Mouse (Mus musculus) heart, embryonic 10.5 days (tissue): ENCODE data around the gene Doc2a. TPM values are rescaled to one million over a fixed set of nuclear protein-coding genes. Genes with fewer than 3 reads are reported as not detected.
"Not testable (repeated sequence)": the region's sequence is repeated elsewhere in the genome, so short reads cannot be mapped to it uniquely, and the experiment has no call there.

Source experiments
- DNase-seq: peaks from one replicate; pipeline ENCODE4 v3.0.0-alpha.2; 2017; ENCODE audit warnings: low spot score
- H3K27ac ChIP-seq: fragments of 300-500 bp; sonication (generic); 2 replicates; pipeline ENCODE4 v1.5.1; 2016; ENCODE audit warnings: mild to moderate bottlenecking
- H3K27me3 ChIP-seq: fragments of 300-500 bp; sonication (generic); 2 replicates; pipeline ENCODE4 v1.6.1; 2016; ENCODE audit warnings: mild to moderate bottlenecking; ENCODE audit not compliant: poor library complexity, insufficient read depth, severe bottlenecking
- H3K36me3 ChIP-seq: fragments of 300-500 bp; sonication (generic); 2 replicates; pipeline ENCODE4 v1.6.1; 2016; ENCODE audit warnings: mild to moderate bottlenecking, moderate library complexity
- H3K4me1 ChIP-seq: fragments of 300-500 bp; sonication (generic); 2 replicates; pipeline ENCODE4 v1.6.1; 2016; ENCODE audit warnings: mild to moderate bottlenecking
- H3K4me3 ChIP-seq: fragments of 300-500 bp; sonication (generic); 2 replicates; pipeline ENCODE4 v1.5.1; 2016; ENCODE audit warnings: mild to moderate bottlenecking, moderate library complexity
- H3K9me3 ChIP-seq: fragments of 300-500 bp; sonication (generic); 2 replicates; pipeline ENCODE4 v1.6.1; 2016; ENCODE audit warnings: mild to moderate bottlenecking, moderate library complexity
- WGBS: fragments of 180-500 bp; shearing (Covaris S2); methylation state at CpG from one replicate; pipeline ENCODE4 v1.1.7; 2016; 5-methylcytosine and 5-hydroxymethylcytosine counted together
- polyA plus RNA-seq: library from polyadenylated mRNA; unstranded; fragments of >200 nt; fragmentation: Nextera tagmentation; extraction: Ambion mirVana; gene quantifications from 2 replicates; pipeline ENCODE4 v1.2.1, GENCODE M21; 2016

Gene Doc2a
- polyA plus RNA-seq, 1 experiment from 2014 or later, result 0.64 TPM

DNA sequence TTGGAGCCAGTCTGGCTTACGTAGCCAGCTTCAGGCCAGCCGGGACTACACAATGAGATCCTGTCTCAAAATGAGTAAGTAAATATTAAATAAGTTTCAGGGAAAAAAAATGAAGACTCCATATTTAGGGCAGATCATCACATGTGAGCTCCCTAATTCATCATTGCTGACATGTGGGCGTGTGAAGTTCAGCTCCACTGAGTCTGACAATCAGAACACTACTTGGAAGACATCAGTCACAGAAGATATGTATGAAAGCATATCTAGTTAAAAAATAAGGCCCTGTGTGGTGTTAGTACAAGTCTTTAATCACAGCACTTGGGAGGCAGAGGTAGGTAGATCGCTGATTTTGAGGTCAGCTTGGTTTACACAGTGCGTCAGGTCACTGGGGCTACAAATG lies 40.1 kb downstream of the Doc2a start:
- DNase-seq, result no peak
- 89% methylated on average over 5 of the region's 5 CpGs for WGBS
- H3K27me3 ChIP-seq, result no peaks in the 10 kb centered on the region
- H3K4me3 ChIP-seq, result no peak overlapping the region
- H3K9me3 ChIP-seq, result no peaks in the 10 kb centered on the region
- H3K4me1 ChIP-seq, result peaks cover 21% of the 10 kb centered on the region
- H3K27ac ChIP-seq, result no peak overlapping the region
- peaks cover 17% of the 10 kb centered on the region for H3K36me3 ChIP-seq

DNA sequence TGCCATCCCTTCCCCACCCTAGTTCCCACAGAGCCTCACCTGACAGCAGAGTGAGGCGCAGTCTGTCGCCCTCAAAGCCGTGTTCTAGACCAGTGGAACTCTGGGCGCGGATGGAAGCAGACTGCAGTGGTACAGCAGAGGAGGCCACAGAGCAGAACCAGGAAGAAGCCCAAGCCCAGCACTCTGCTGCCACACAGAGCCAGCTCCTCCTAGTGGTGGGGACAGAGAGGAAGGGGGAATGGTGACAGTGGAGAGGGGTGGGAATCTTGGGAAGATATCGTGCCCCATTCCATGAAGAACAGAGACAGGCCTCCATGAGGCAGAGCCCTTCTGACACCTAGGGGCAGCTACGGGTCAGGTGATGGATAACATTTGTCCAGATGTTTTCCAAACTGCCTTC lies 41.6 kb downstream of the Doc2a start:
- Histone ChIP-seq H3K9me3 (no peaks in the 10 kb centered on the region), H3K27me3 (no peaks in the 10 kb centered on the region), H3K36me3 (peaks cover 17% of the 10 kb centered on the region), H3K4me3 (peak overlapping the region; percentile 3; the same call in 1 of the 2 replicates), H3K27ac (no peak overlapping the region), H3K4me1 (0 out of 2 replicates have a peak, but pooled peaks cover 6% of the 10 kb centered on the region)
- 39% methylated on average over 7 of the region's 7 CpGs for WGBS
- DNase-seq, result no peak

DNA sequence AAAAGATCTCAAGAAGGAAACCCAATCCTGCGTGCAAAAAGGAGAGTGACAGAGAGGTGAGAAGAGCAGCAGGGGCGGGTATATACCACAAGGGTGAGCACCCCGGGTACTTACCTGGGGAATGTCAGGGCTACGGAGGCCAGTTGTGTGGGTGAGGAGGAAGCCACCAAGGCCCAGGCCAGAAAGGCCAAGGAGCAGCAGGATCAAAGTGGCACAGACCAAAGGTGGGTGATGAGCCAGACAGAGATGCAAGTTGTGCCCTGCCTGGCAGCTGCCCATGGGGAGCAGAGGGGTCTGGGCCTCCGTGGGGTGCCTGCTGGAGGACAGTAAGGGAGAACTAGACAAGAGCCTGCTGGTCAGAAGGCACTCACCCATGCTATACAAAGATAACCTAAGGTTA lies 49.7 kb downstream of the Doc2a start:
- WGBS, result 86% methylated on average over 5 of the region's 5 CpGs
- Histone ChIP-seq H3K36me3 (0 out of 2 replicates have a peak, but pooled peaks cover under 1% of the 10 kb centered on the region), H3K27ac (0 out of 2 replicates have a peak overlapping the region, but pooled peaks have one; percentile 26), H3K27me3 (no peaks in the 10 kb centered on the region), H3K9me3 (no peaks in the 10 kb centered on the region), H3K4me1 (peaks cover 17% of the 10 kb centered on the region), H3K4me3 (no peak overlapping the region)
- no peak for DNase-seq

DNA sequence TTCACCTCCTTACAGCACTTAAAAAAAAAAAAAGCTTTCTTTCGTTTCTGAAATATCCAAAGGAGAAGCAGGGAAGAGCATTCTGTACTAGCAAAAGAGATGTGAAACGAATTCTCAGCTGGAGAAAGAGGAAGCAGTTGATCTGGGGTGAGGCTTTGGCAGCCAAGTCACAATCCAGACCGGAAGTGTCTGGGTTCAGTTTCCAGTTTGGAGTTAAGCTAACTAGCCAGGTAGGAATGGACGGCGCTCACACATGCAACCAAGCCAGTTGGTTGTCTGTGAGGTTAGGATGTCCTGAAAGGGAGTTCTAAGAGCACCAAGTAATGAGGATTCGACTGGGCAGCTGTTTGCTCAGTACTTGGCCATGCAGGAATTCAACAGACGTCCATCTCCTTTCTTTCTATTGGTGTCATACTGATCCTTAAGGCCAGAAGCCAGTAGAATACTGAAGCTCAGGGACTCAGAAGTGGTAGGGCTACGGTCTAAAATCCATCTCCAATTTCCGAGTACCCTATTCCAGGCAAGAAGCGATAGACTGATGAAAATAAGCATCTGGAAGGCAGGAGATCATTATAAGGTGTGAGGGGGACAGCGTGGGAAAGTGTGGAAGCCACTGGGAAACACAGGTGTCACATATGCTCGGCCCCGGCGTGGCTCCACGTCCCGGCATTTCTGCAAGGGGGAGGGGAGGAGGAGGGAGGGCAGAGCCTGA lies 50.3 kb downstream of the Doc2a start:
- Histone ChIP-seq H3K4me3 (peak overlapping the region; percentile 71), H3K36me3 (no peaks in the 10 kb centered on the region), H3K9me3 (no peaks in the 10 kb centered on the region), H3K27ac (peak overlapping the region; percentile 92), H3K4me1 (peaks cover 17% of the 10 kb centered on the region), H3K27me3 (no peaks in the 10 kb centered on the region)
- no peak for DNase-seq
- 24% methylated on average over 16 of the region's 16 CpGs for WGBS

DNA sequence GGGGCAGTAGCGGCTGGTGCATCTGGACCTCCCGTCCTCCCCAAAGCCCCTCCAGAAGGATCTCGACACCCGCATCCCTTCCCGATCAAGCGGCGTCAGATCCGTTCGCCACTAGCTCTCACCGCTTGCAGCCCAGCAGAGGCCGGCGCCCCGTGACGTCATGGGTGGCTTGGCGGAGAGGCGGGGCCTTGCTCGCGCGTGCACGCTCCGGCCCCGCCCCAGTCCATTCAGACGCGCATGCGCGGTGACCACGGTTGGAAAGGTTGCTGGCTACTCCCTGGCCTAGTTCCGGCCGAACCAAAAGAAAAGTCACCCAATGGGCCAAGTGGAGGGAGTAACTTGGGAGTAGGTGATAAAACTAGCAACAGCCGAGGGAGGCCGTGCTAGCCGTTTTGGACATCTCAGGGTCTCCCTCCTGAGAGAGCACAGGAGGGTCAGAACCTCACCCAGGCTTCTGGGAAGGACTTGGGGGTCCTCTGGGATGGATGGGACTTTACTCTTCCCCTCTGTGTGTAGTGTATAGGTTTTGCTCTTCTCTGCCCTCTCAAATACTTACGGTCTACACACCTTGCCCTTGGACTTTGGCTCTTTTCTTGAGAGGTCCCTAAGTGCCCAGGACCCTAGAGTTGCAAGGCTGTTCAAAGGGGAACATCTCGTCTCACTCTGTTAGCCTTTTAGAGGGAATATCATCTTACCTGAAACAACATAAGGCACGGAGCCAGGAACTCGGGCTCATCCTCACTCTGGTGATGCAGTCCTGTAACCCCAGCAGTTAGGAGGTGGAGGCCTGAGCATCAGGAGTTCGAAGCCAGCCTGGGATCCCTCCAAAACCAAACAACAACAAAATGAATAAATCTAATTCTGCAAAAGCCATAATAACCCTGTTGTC lies 51.1 kb downstream of the Doc2a start:
- Histone ChIP-seq H3K9me3 (no peaks in the 10 kb centered on the region), H3K27me3 (no peaks in the 10 kb centered on the region), H3K4me1 (peaks cover 17% of the 10 kb centered on the region), H3K4me3 (peak overlapping the region; percentile 71), H3K36me3 (no peaks in the 10 kb centered on the region), H3K27ac (peak overlapping the region; percentile 92)
- WGBS, result 11% methylated on average over 37 of the region's 37 CpGs
- DNase-seq, result peak; percentile 98

DNA sequence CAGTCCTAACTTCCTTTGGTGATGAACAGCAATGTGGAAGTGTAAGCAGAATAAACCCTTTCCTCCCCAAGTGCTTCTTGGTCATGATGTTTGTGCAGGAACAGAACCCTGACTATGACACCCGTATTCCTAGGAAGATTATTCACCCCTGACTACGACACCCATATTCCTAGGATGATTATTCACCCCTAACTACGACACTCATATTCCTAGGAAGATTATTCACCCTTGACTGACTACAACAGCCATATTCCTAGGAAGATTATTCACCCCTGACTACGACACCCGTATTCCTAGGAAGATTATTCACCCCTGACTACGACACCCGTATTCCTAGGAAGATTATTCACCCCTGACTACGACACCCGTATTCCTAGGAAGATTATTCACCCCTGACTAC lies 52.6 kb downstream of the Doc2a start:
- WGBS, result 89% methylated on average over 8 of the region's 9 CpGs

More for the DNA sequence above, 52.6 kb downstream of the Doc2a start:
- H3K9me3 ChIP-seq, H3K4me3 ChIP-seq, H3K36me3 ChIP-seq, H3K27ac ChIP-seq, DNase-seq, H3K27me3 ChIP-seq: not testable (repeated sequence)
- H3K4me1 ChIP-seq, result peaks cover 17% of the 10 kb centered on the region

Other genes with a start within 250 kb of the Doc2a start
- gene Nupr1, start 216.6 kb upstream of the Doc2a start, polyA plus RNA-seq, result 0.75 and 1.2 TPM in 2 replicates
- 36.6 and 44.3 TPM in 2 replicates for gene Sgf29, start 198.1 kb upstream of the Doc2a start, polyA plus RNA-seq
- 0.34 and 0.94 TPM in 2 replicates for gene Sult1a1, start 171.0 kb upstream of the Doc2a start, polyA plus RNA-seq
- 135 and 159 TPM in 2 replicates for gene Bola2, start 152.0 kb upstream of the Doc2a start, polyA plus RNA-seq
- gene Slx1b, start 151.6 kb upstream of the Doc2a start, polyA plus RNA-seq, result 6.9 and 8.8 TPM in 2 replicates
- gene Coro1a, start 139.6 kb upstream of the Doc2a start, polyA plus RNA-seq, result 10.0 and 21.7 TPM in 2 replicates
- 59.6 and 69.8 TPM in 2 replicates for gene Mapk3, start 87.8 kb upstream of the Doc2a start, polyA plus RNA-seq
- 1.3 and 1.5 TPM in 2 replicates for gene Gdpd3, start 81.1 kb upstream of the Doc2a start, polyA plus RNA-seq
- gene Ypel3, start 70.5 kb upstream of the Doc2a start, polyA plus RNA-seq, result 43.4 and 66.0 TPM in 2 replicates
- 0.23 and 0.53 TPM in 2 replicates for gene Tbx6, start 65.9 kb upstream of the Doc2a start, polyA plus RNA-seq
- gene Ppp4c, start 54.9 kb upstream of the Doc2a start, polyA plus RNA-seq, result 233 and 325 TPM in 2 replicates
- 0.06 and 0.38 TPM in 2 replicates for gene Fam57b, start 49.7 kb upstream of the Doc2a start, polyA plus RNA-seq
- gene 4930451I11Rik, start 15.8 kb upstream of the Doc2a start, polyA plus RNA-seq, result not detected in 2 replicates
- 31.1 and 35.0 TPM in 2 replicates for gene Hirip3, start 14.6 kb downstream of the Doc2a start, polyA plus RNA-seq
- 79.1 and 92.0 TPM in 2 replicates for gene Ino80e, start 15.0 kb downstream of the Doc2a start, polyA plus RNA-seq
- 33.2 and 39.2 TPM in 2 replicates for gene Taok2, start 37.3 kb downstream of the Doc2a start, polyA plus RNA-seq
- 18.6 and 20.7 TPM in 2 replicates for gene Tmem219, start 75.5 kb downstream of the Doc2a start, polyA plus RNA-seq
- gene Kctd13, start 81.5 kb downstream of the Doc2a start, polyA plus RNA-seq, result 15.5 and 21.3 TPM in 2 replicates
- gene Asphd1, start 102.2 kb downstream of the Doc2a start, polyA plus RNA-seq, result not detected in 2 replicates
- gene Sez6l2, start 103.1 kb downstream of the Doc2a start, polyA plus RNA-seq, result 0.15 and 0.35 TPM in 2 replicates
- gene Cdipt, start 128.5 kb downstream of the Doc2a start, polyA plus RNA-seq, result 87.4 and 89.3 TPM in 2 replicates
- gene Cdiptos, start 128.7 kb downstream of the Doc2a start, polyA plus RNA-seq, result 1.3 and 1.5 TPM in 2 replicates
- gene Mvp, start 167.2 kb downstream of the Doc2a start, polyA plus RNA-seq, result 8.4 and 9.9 TPM in 2 replicates
- gene Pagr1b, start 169.1 kb downstream of the Doc2a start, polyA plus RNA-seq, result 0.41 TPM in 1 of 2 replicates, not detected in the other
- 64.1 and 99.6 TPM in 2 replicates for gene Pagr1a, start 169.9 kb downstream of the Doc2a start, polyA plus RNA-seq
- gene Gm42742, start 173.7 kb downstream of the Doc2a start, polyA plus RNA-seq, result 20.6 and 46.6 TPM in 2 replicates
- gene Prrt2, start 173.8 kb downstream of the Doc2a start, polyA plus RNA-seq, result 2.4 and 3.2 TPM in 2 replicates
- gene Maz, start 179.6 kb downstream of the Doc2a start, polyA plus RNA-seq, result 41.5 and 66.9 TPM in 2 replicates
- 110 and 145 TPM in 2 replicates for gene Kif22, start 195.1 kb downstream of the Doc2a start, polyA plus RNA-seq
- gene Zg16, start 239.9 kb downstream of the Doc2a start, polyA plus RNA-seq, result not detected in 2 replicates
- gene AI467606, start 243.9 kb downstream of the Doc2a start, polyA plus RNA-seq, result 0.73 and 1.0 TPM in 2 replicates